Mouse (Mus musculus) midbrain, embryonic 12.5 days (tissue): Measurements from ENCODE around the gene Hdac2. TPM values are rescaled to one million over a fixed set of nuclear protein-coding genes. Genes with fewer than 3 reads are reported as not detected.

ENCODE experiments used
- ATAC-seq: fragments of 200-750 bp; cut with Nextera tagmentation; 2 replicates; pipeline ENCODE4 v1.8.0; 2017; ENCODE audit warnings: low read depth, moderate TSS enrichment, moderate library complexity; ENCODE audit not compliant: low FRiP score
- H3K27ac ChIP-seq: fragments of 300-500 bp; sonication (generic); replicated peaks from 2 replicates; pipeline ENCODE4 v1.5.1; 2016; ENCODE audit warnings: mild to moderate bottlenecking
- H3K27me3 ChIP-seq: fragments of 300-500 bp; sonication (generic); 2 replicates; pipeline ENCODE4 v1.6.1; 2016; ENCODE audit warnings: mild to moderate bottlenecking
- H3K36me3 ChIP-seq: fragments of 300-500 bp; sonication (generic); 2 replicates; pipeline ENCODE4 v1.6.1; 2016
- H3K4me1 ChIP-seq: fragments of 300-500 bp; sonication (generic); 2 replicates; pipeline ENCODE4 v1.6.1; 2016
- H3K4me2 ChIP-seq: fragments of 300-500 bp; sonication (generic); replicated peaks from 2 replicates; pipeline ENCODE4 v1.6.1; 2016; ENCODE audit warnings: mild to moderate bottlenecking, moderate library complexity
- H3K4me3 ChIP-seq: fragments of 300-500 bp; sonication (generic); 2 replicates; pipeline ENCODE4 v1.5.1; 2016; ENCODE audit warnings: mild to moderate bottlenecking
- H3K9ac ChIP-seq: fragments of 300-500 bp; sonication (generic); replicated peaks from 2 replicates; pipeline ENCODE4 v1.6.1; 2016; ENCODE audit warnings: mild to moderate bottlenecking, moderate library complexity
- H3K9me3 ChIP-seq: fragments of 300-500 bp; sonication (generic); 2 replicates; pipeline ENCODE4 v1.6.1; 2016; ENCODE audit warnings: mild to moderate bottlenecking
- WGBS: fragments of 180-500 bp; shearing (Covaris S2); methylation state at CpG from one replicate; pipeline ENCODE4 v1.1.7; 2016; 5-methylcytosine and 5-hydroxymethylcytosine counted together
- polyA plus RNA-seq: library from polyadenylated mRNA; unstranded; fragments of >200 nt; fragmentation: Nextera tagmentation; extraction: Ambion mirVana; gene quantifications from 2 replicates; pipeline ENCODE4 v1.2.1, GENCODE M21; 2016

Hdac2 gene
- polyA plus RNA-seq: 420 and 448 TPM in 2 replicates

- Histone ChIP-seq H3K4me1 (peaks cover 20% of the 10 kb centered on the region), H3K4me2 (peak within 1 kb of the TSS; percentile 62), H3K27me3 (peaks cover 13% of the 10 kb centered on the region), H3K9me3 (no peaks in the 10 kb centered on the region; the same call in 1 of the 2 replicates), H3K36me3 (0 out of 2 replicates have a peak, but pooled peaks cover 3% of the 10 kb centered on the region), H3K9ac (peak within 1 kb of the TSS; percentile 99), H3K4me3 (peak within 1 kb of the TSS; percentile 97), H3K27ac (peak within 1 kb of the TSS; percentile 99)
- ATAC-seq: peak; percentile 97
- under 1% methylated on average over 60 of the region's 67 CpGs for WGBS
These were observed at the start of gene Hdac2 for GRCm38 (mm10) chr10:36974086-36974675. TSS of gene Hdac2 (plus strand) at chr10:36974544.

DNA sequence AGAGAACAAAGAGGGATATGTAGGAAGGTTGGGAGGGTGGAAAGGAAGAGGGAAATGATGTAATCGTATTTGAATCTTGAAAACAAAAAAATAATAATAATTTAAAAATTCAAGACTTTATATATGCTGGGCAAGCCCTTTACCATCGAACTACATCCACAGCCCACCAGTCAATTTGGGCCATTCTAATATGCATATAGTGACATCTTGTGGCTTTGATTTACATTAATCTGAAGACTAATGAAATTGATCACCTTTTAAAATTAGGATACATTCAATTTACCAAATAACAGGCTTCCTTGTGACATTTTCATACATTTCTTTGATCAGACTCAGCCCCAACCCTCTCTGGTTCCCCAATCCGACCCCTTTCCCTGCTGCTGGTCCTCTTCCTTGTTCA lies 46.1 kb upstream of the Hdac2 start:
- no peak for ATAC-seq
- 83% methylated on average over 3 of the region's 3 CpGs for WGBS
- Histone ChIP-seq H3K4me3 (no peak overlapping the region), H3K9me3 (no peaks in the 10 kb centered on the region), H3K27me3 (0 out of 2 replicates have a peak, but pooled peaks cover 3% of the 10 kb centered on the region), H3K4me1 (no peaks in the 10 kb centered on the region), H3K27ac (no peak overlapping the region), H3K9ac (no peak overlapping the region), H3K36me3 (no peaks in the 10 kb centered on the region), H3K4me2 (no peak overlapping the region)

DNA sequence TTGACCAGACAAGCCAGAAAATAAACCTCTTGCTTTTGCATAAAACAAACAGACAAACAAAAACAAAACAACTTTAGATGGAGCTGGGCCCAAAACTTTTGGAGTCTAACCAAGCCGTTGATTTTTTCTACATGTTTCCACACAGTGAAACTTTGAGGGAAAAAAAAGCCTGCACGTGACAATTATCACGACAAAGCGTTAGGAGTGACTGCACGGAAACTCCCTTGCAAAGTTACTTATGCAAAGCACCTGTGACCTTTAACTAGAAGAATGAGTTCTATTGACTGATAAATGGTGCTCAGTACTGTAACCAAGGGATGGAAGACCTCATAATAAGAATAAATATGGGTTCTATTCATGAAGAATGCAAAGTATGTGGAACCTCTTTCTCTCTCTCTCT lies 38.5 kb upstream of the Hdac2 start:
- Histone ChIP-seq H3K9me3 (no peaks in the 10 kb centered on the region), H3K36me3 (no peaks in the 10 kb centered on the region), H3K9ac (no peak overlapping the region), H3K4me2 (no peak overlapping the region), H3K4me1 (no peaks in the 10 kb centered on the region), H3K27me3 (no peaks in the 10 kb centered on the region), H3K4me3 (no peak overlapping the region), H3K27ac (no peak overlapping the region)
- WGBS: 89% methylated on average over 5 of the region's 5 CpGs
- ATAC-seq: no peak

DNA sequence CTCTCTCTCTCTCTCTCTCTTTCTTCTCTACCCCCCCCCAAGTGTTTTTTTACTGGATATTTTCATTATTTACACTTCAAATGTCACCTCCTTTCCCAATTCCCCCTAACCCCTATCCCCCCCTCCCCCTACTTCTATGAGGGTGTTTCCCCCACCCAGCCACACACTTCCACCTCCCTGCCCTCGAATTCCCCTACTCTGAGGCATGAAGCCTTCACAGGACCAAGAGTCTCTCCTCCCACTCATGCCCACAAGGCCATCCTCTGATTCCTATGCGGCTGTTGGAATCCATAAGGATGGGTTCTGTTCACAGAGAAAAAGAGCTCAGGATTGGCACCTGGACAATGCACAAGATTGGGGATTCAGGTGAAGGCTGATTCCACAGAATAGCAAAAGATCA lies 38.1 kb upstream of the Hdac2 start:
- no peaks in the 10 kb centered on the region for H3K36me3 ChIP-seq
- WGBS: 81% methylated on average over 2 of the region's 2 CpGs

DNA sequence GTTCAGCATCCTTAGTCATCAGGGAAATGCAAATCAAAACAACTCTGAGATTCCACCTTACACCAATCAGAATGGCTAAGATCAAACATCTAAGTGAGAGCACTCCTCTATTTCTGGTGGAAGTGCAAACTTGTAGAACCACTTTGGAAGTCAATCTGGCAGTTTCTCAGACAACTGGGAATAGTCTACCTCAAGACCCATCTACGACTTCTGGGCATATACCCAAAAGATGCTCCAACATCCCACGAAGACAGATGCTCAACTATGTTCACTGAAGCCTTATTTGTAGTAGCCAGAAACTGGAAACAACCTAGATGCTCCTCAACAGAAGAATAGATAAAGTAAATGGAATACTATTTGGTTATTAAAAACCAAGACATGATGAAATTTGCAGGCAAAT lies 22.6 kb upstream of the Hdac2 start:
- H3K36me3 ChIP-seq: no peaks in the 10 kb centered on the region
- no peak overlapping the region for H3K27ac ChIP-seq
- ATAC-seq: no peak
- H3K9me3 ChIP-seq: no peaks in the 10 kb centered on the region
- 73% methylated on average over 2 of the region's 2 CpGs for WGBS
- no peak overlapping the region for H3K9ac ChIP-seq
- H3K27me3 ChIP-seq: no peaks in the 10 kb centered on the region
- H3K4me2 ChIP-seq: no peak overlapping the region
- H3K4me3 ChIP-seq: no peak overlapping the region
- H3K4me1 ChIP-seq: no peaks in the 10 kb centered on the region

More for the DNA sequence above, 38.1 kb upstream of the Hdac2 start:
- no peak overlapping the region for H3K4me3 ChIP-seq
- no peaks in the 10 kb centered on the region for H3K9me3 ChIP-seq
- no peak for ATAC-seq
- H3K9ac ChIP-seq: no peak overlapping the region
- no peaks in the 10 kb centered on the region for H3K4me1 ChIP-seq
- no peak overlapping the region for H3K4me2 ChIP-seq
- H3K27ac ChIP-seq: no peak overlapping the region
- no peaks in the 10 kb centered on the region for H3K27me3 ChIP-seq

DNA sequence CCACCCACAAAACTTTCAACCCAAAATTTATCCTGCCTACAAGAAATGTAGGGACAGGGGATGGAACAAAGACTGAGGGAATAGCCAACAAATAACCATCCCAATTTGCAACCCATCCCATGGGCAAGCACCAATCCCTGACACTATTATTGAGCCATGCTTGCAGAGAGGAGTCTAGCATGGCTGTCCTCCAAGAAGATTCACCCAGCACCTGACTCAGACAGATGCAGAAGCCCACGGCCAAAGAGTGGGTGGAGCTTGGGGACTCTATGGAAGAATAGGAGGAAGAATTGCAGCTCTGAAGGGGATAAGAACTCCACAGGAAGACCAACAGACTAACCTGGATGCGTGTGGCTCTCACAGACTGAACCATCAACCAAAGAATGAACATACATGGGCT lies 21.7 kb upstream of the Hdac2 start:
- no peak overlapping the region for H3K4me2 ChIP-seq
- H3K4me3 ChIP-seq: no peak overlapping the region
- no peak overlapping the region for H3K27ac ChIP-seq
- H3K4me1 ChIP-seq: no peaks in the 10 kb centered on the region
- H3K9ac ChIP-seq: no peak overlapping the region
- WGBS: 72% methylated on average over 2 of the region's 2 CpGs
- no peaks in the 10 kb centered on the region for H3K27me3 ChIP-seq
- H3K9me3 ChIP-seq: no peaks in the 10 kb centered on the region
- no peaks in the 10 kb centered on the region for H3K36me3 ChIP-seq
- no peak for ATAC-seq

- Histone ChIP-seq H3K27ac (peak overlapping the region; percentile 46; the same call in 1 of the 2 replicates), H3K4me1 (no peaks in the 10 kb centered on the region), H3K9ac (no peak overlapping the region), H3K4me2 (no peak overlapping the region), H3K36me3 (no peaks in the 10 kb centered on the region), H3K4me3 (no peak overlapping the region), H3K27me3 (no peaks in the 10 kb centered on the region), H3K9me3 (no peaks in the 10 kb centered on the region)
- 76% methylated on average over 1 of the region's 1 CpGs for WGBS
- ATAC-seq: peak; percentile 78
These were observed 14.7 kb upstream of the Hdac2 start for GRCm38 (mm10) chr10:36959563-36960110.

DNA sequence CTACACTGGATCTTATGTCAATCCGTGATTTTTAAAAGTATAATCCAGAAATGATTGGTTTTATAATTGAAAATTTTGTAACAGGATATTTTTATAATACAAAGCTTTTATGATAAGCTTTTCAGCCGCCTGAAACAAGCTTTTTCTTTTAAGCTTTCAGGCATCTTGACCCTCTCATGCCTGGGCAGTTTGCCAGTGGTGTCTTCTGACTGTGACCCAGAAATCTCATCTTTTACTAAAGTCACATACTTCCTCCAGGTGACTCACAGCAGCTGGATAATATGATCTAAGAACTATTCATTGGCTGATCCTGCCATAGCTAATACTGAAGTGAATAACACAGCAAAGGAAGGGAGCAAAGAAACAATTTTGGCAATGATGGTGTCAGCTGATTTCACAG lies 9.9 kb upstream of the Hdac2 start:
- Histone ChIP-seq H3K4me1 (no peaks in the 10 kb centered on the region), H3K9ac (no peak overlapping the region), H3K9me3 (no peaks in the 10 kb centered on the region), H3K4me2 (no peak overlapping the region), H3K4me3 (no peak overlapping the region), H3K27ac (no peak overlapping the region), H3K36me3 (no peaks in the 10 kb centered on the region), H3K27me3 (no peaks in the 10 kb centered on the region)
- WGBS: 70% methylated on average over 2 of the region's 2 CpGs
- no peak for ATAC-seq

- Histone ChIP-seq H3K27ac (peak overlapping the region; percentile 99), H3K4me2 (peak overlapping the region; percentile 62), H3K4me3 (peak overlapping the region; percentile 97), H3K36me3 (0 out of 2 replicates have a peak, but pooled peaks cover 3% of the 10 kb centered on the region), H3K4me1 (peaks cover 20% of the 10 kb centered on the region), H3K9ac (peak overlapping the region; percentile 99), H3K9me3 (no peaks in the 10 kb centered on the region; the same call in 1 of the 2 replicates), H3K27me3 (peaks cover 13% of the 10 kb centered on the region)
- WGBS: under 1% methylated on average over 51 of the region's 63 CpGs
- ATAC-seq: peak; percentile 82
These were observed 554 bp downstream of the Hdac2 start for GRCm38 (mm10) chr10:36974676-36975520.

DNA sequence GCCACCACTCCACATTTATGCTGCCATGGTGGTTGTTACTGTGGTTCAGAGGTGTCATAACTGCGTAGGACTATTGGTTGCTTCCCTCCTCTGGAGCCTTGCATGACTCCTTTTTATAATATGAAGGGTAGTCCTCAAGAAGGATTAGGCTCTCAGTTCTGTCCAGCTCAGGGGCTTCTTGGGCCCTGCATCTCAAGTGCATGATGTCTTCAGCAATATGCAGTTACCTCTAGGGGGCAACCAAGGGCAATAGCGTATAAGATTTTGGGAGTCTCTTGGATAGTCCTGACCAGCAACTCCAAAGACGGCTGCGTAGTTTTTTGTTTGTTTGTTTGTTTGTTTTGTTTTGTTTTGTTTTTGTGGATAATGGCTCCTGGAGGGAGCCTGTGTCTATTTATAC lies 7.5 kb downstream of the Hdac2 start:
- WGBS: 94% methylated on average over 4 of the region's 4 CpGs
- Histone ChIP-seq H3K36me3 (peaks cover 12% of the 10 kb centered on the region; the same call in 1 of the 2 replicates), H3K4me1 (0 out of 2 replicates have a peak, but pooled peaks cover 1% of the 10 kb centered on the region), H3K4me3 (no peak overlapping the region), H3K9me3 (no peaks in the 10 kb centered on the region; the same call in 1 of the 2 replicates), H3K9ac (no peak overlapping the region), H3K27ac (no peak overlapping the region), H3K4me2 (no peak overlapping the region), H3K27me3 (no peaks in the 10 kb centered on the region)
- ATAC-seq: no peak

- no peak overlapping the region for H3K4me2 ChIP-seq
- 97% methylated on average over 2 of the region's 2 CpGs for WGBS
- H3K36me3 ChIP-seq: peaks cover 85% of the 10 kb centered on the region
- ATAC-seq: no peak
- H3K9ac ChIP-seq: no peak overlapping the region
- H3K4me1 ChIP-seq: no peaks in the 10 kb centered on the region
- no peak overlapping the region for H3K27ac ChIP-seq
- no peak overlapping the region for H3K4me3 ChIP-seq
- no peaks in the 10 kb centered on the region for H3K9me3 ChIP-seq
- no peaks in the 10 kb centered on the region for H3K27me3 ChIP-seq
These were observed 17.8 kb downstream of the Hdac2 start for GRCm38 (mm10) chr10:36992149-36992548.

DNA sequence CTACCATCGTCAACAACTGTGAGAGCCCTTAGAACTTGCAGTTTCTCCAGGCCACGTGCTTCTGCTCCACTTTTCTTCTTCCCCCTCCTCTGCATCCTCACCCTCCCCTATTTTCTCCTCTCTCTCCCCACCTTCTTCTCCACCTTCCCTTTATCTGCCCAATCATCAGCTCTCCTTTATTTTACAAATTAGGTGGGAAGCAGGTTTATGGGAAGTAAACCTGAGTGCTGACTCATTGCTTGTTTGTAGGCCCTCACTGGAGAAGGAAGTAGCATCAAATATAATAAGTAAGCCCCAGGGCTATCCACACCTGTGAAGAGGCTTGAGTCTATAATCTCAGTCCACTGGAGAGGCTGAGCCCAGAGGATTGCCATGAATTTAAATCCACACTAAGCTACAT lies 26.5 kb downstream of the Hdac2 start:
- Histone ChIP-seq H3K4me1 (no peaks in the 10 kb centered on the region), H3K36me3 (peaks cover 79% of the 10 kb centered on the region), H3K4me3 (no peak overlapping the region), H3K27me3 (no peaks in the 10 kb centered on the region), H3K4me2 (no peak overlapping the region), H3K9ac (no peak overlapping the region), H3K27ac (no peak overlapping the region), H3K9me3 (no peaks in the 10 kb centered on the region)
- 97% methylated on average over 2 of the region's 2 CpGs for WGBS
- no peak for ATAC-seq
